Mouse (Mus musculus) MEL (cell line): ENCODE data around the gene Isoc2a. TPM values are rescaled to one million over a fixed set of nuclear protein-coding genes. Genes with fewer than 3 reads are reported as not detected.

ENCODE experiments used
- DNase-seq: peaks from one replicate; pipeline ENCODE4 v3.0.0; 2011; ENCODE audit warnings: low read depth, low spot score
- H3K27ac ChIP-seq: 2 replicates; pipeline ENCODE4 v1.5.1; 2012; ENCODE audit warnings: low read depth, mild to moderate bottlenecking, control low read depth, low read length, moderate library complexity; ENCODE audit not compliant: control insufficient read depth
- H3K27me3 ChIP-seq, 2 experiments: fragments of 150-350 bp in 1 of 2; sonication (generic) in 1 of 2; 2 replicates each; pipeline ENCODE4 v1.6.1; 2012; ENCODE audit warnings: low read length in 2 of 2, mild to moderate bottlenecking in 2 of 2, improper control_type of control experiment in 1 of 2, moderate library complexity in 1 of 2; ENCODE audit not compliant: insufficient read depth in 2 of 2, control insufficient read depth in 1 of 2
- H3K36me3 ChIP-seq, 2 experiments: 2 replicates each; pipeline ENCODE4 v1.6.1; 2012 to 2014; ENCODE audit warnings: low read length in 2 of 2, improper control_type of control experiment in 1 of 2, inconsistent platforms in 1 of 2, mild to moderate bottlenecking in 1 of 2; ENCODE audit not compliant: insufficient read depth in 2 of 2, control insufficient read depth in 1 of 2
- H3K4me1 ChIP-seq, 2 experiments: fragments of 150-350 bp in 1 of 2; sonication (generic) in 1 of 2; 2 replicates each; pipeline ENCODE4 v1.6.1; 2012; ENCODE audit warnings: low read length in 2 of 2, improper control_type of control experiment in 1 of 2, mild to moderate bottlenecking in 1 of 2; ENCODE audit not compliant: insufficient read depth in 2 of 2, control insufficient read depth in 1 of 2
- H3K4me3 ChIP-seq, 2 experiments: fragments of 150-350 bp in 1 of 2; sonication (generic) in 1 of 2; 2 replicates each; pipeline ENCODE4 v1.5.1; 2012; ENCODE audit warnings: low read depth in 2 of 2, low read length in 2 of 2, mild to moderate bottlenecking in 2 of 2, moderate library complexity in 2 of 2, control low read depth in 1 of 2, improper control_type of control experiment in 1 of 2; ENCODE audit not compliant: control insufficient read depth in 1 of 2, insufficient read depth in 1 of 2
- H3K79me2 ChIP-seq: 2 replicates; pipeline ENCODE4 v1.6.1; 2012; ENCODE audit warnings: mild to moderate bottlenecking, low read length, moderate library complexity; ENCODE audit not compliant: control insufficient read depth, poor library complexity, insufficient read depth
- H3K9ac ChIP-seq: 2 replicates; pipeline ENCODE4 v1.6.1; 2012; ENCODE audit warnings: low read depth, mild to moderate bottlenecking, control low read depth, low read length, moderate library complexity; ENCODE audit not compliant: control insufficient read depth, poor library complexity, severe bottlenecking
- H3K9me3 ChIP-seq: fragments of 150-350 bp; sonication (generic); replicated peaks from 2 replicates; pipeline ENCODE4 v1.6.1; 2012; ENCODE audit warnings: mild to moderate bottlenecking, low read length, improper control_type of control experiment, moderate library complexity; ENCODE audit not compliant: insufficient read depth
- BHLHE40 ChIP-seq: IDR thresholded peaks from 2 replicates; pipeline ENCODE4 v1.6.1; 2012; ENCODE audit warnings: low read depth, mild to moderate bottlenecking, inconsistent platforms, low read length, improper control_type of control experiment, borderline replicate concordance
- CHD2 ChIP-seq: IDR thresholded peaks from 2 replicates; pipeline ENCODE4 v1.6.1; 2011; ENCODE audit warnings: low read length, improper control_type of control experiment
- CTCF ChIP-seq, 3 experiments: IDR thresholded peaks in 2 of 3; conservative IDR thresholded peaks in 1 of 3; 2 replicates each; pipeline ENCODE4 v1.5.1; 2011 to 2012; ENCODE audit warnings: low read length in 3 of 3, low read depth in 2 of 3, mild to moderate bottlenecking in 2 of 3, improper control_type of control experiment in 1 of 3, inconsistent platforms in 1 of 3, mixed read lengths in 1 of 3, moderate library complexity in 1 of 3; ENCODE audit not compliant: control insufficient read depth in 1 of 3, insufficient read depth in 1 of 3, poor library complexity in 1 of 3, severe bottlenecking in 1 of 3
- ELF1 ChIP-seq: IDR thresholded peaks from 2 replicates; pipeline ENCODE4 v1.6.1; 2014; ENCODE audit warnings: low read depth, mild to moderate bottlenecking, inconsistent platforms, low read length, improper control_type of control experiment, moderate library complexity
- JUND ChIP-seq: IDR thresholded peaks from 2 replicates; pipeline ENCODE4 v1.6.1; 2011; ENCODE audit warnings: low read depth, mild to moderate bottlenecking, improper control_type of control experiment, low read length
- MAFK ChIP-seq: IDR thresholded peaks from 2 replicates; pipeline ENCODE4 v1.6.1; 2011; ENCODE audit warnings: low read depth, mild to moderate bottlenecking, low read length, improper control_type of control experiment, borderline replicate concordance
- MXI1 ChIP-seq: IDR thresholded peaks from 2 replicates; pipeline ENCODE4 v1.6.1; 2011; ENCODE audit warnings: mild to moderate bottlenecking, low read depth, low read length, improper control_type of control experiment
- MYB ChIP-seq: IDR thresholded peaks from 2 replicates; pipeline ENCODE4 v1.6.1; 2011; ENCODE audit warnings: mild to moderate bottlenecking, low read depth, low read length, improper control_type of control experiment
- NRF1 ChIP-seq: IDR thresholded peaks from 2 replicates; pipeline ENCODE4 v1.6.1; 2014; ENCODE audit warnings: low read depth, mild to moderate bottlenecking, inconsistent platforms, low read length, improper control_type of control experiment, moderate library complexity; ENCODE audit not compliant: poor library complexity, insufficient read depth, severe bottlenecking
- POLR2AphosphoS5 ChIP-seq: IDR thresholded peaks from 2 replicates; pipeline ENCODE4 v1.6.1; 2012; ENCODE audit warnings: low read depth, borderline replicate concordance, mild to moderate bottlenecking, inconsistent platforms, low read length, moderate library complexity, mixed read lengths
- RCOR1 ChIP-seq: IDR thresholded peaks from 2 replicates; pipeline ENCODE4 v1.6.1; 2012; ENCODE audit warnings: low read depth, mild to moderate bottlenecking, inconsistent platforms, low read length, improper control_type of control experiment
- SIN3A ChIP-seq: IDR thresholded peaks from 2 replicates; pipeline ENCODE4 v1.6.1; 2012; ENCODE audit warnings: low read length, improper control_type of control experiment, inconsistent platforms
- SMC3 ChIP-seq: IDR thresholded peaks from 2 replicates; pipeline ENCODE4 v1.6.1; 2011; ENCODE audit warnings: low read depth, low read length, improper control_type of control experiment
- UBTF ChIP-seq: IDR thresholded peaks from 2 replicates; pipeline ENCODE4 v1.6.1; 2012; ENCODE audit warnings: low read depth, mild to moderate bottlenecking, inconsistent platforms, low read length, improper control_type of control experiment, moderate library complexity, borderline replicate concordance; ENCODE audit not compliant: insufficient read depth
- USF1 ChIP-seq: IDR thresholded peaks from 2 replicates; pipeline ENCODE4 v1.6.1; 2014; ENCODE audit warnings: low read depth, mild to moderate bottlenecking, inconsistent platforms, low read length, improper control_type of control experiment, moderate library complexity
- ZC3H11A ChIP-seq: IDR thresholded peaks from 2 replicates; pipeline ENCODE4 v1.6.1; 2012; ENCODE audit warnings: low read depth, mild to moderate bottlenecking, inconsistent platforms, low read length, improper control_type of control experiment
- ZKSCAN1 ChIP-seq: IDR thresholded peaks from 2 replicates; pipeline ENCODE4 v1.6.1; 2012; ENCODE audit warnings: low read depth, mild to moderate bottlenecking, inconsistent platforms, low read length, improper control_type of control experiment, moderate library complexity
- ZMIZ1 ChIP-seq: IDR thresholded peaks from 2 replicates; pipeline ENCODE4 v1.6.1; 2012; ENCODE audit warnings: low read depth, mild to moderate bottlenecking, inconsistent platforms, low read length, improper control_type of control experiment, moderate library complexity
- polyA plus RNA-seq, 2 experiments: library from polyadenylated mRNA; stranded (reverse) in 1 of 2; unstranded in 1 of 2; fragments of >175 nt in 1 of 2; fragments of >200 nt in 1 of 2; gene quantifications; 2 replicates each; pipeline versions ENCODE4 v1.2.1 to v1.2.4; 2012; ENCODE audit warnings: low replicate concordance in 2 of 2, low read depth in 1 of 2; ENCODE audit not compliant: insufficient read length in 2 of 2, insufficient read depth in 1 of 2, missing spikeins in 1 of 2
- total RNA-seq: library from RNA; depleted of rRNA; stranded (reverse); fragments of 300-350 nt; gene quantifications from 2 replicates; pipeline ENCODE4 v1.2.3, GENCODE M21; 2012

Isoc2a gene
- total and polyA plus RNA-seq, 3 experiments: 11.1 to 20.6 TPM; not detected in 1

DNA sequence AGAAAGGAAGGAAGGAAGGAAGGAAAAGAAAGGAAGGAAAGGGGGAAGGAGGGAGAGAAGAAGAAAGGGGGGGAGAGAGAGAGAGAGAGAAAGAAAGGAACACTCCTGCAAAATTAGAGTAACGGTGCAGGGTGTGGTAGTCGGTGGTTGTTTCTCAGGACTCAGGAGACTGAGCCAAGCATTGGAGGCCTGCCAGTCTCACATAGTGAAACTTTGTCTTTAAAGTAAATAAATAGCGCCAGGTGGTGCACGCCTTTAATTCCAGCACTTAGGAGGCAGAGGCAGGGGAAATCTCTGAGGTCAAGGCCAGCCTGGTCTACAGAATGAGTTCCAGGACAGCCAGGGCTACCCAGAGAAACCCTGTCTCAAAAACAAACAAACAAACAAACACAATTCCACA is 9.7 kb downstream of the Isoc2a start:
- TF ChIP-seq CTCF (IDR thresholded peaks at IDR 0.05 in 2 of 3, conservative IDR thresholded peaks at IDR 0.05 in 1 of 3; ENCODE audit: control insufficient read depth in 1 of 3, insufficient read depth in 1 of 3, low read depth in 2 of 3, low read length in 3 of 3, poor library complexity in 1 of 3, severe bottlenecking in 1 of 3): no peak
- no peak for TF ChIP-seq BHLHE40
- Histone ChIP-seq H3K9me3 (no peaks in the 10 kb centered on the region), H3K79me2 (no peaks in the 10 kb centered on the region), H3K36me3 (no peaks in the 10 kb centered on the region), H3K4me1 (no peaks in the 10 kb centered on the region), H3K27me3 (no peaks in the 10 kb centered on the region), H3K9ac (no peak overlapping the region), H3K4me3 (no peak overlapping the region), H3K27ac (no peak overlapping the region)
- DNase-seq: no peak

- Histone ChIP-seq H3K4me3 (no peak overlapping the region), H3K4me1 (no peaks in the 10 kb centered on the region), H3K36me3 (no peaks in the 10 kb centered on the region), H3K79me2 (no peaks in the 10 kb centered on the region), H3K9ac (no peak overlapping the region), H3K9me3 (no peaks in the 10 kb centered on the region), H3K27ac (no peak overlapping the region), H3K27me3 (no peaks in the 10 kb centered on the region)
- TF ChIP-seq MYB (no peak), ELF1 (no peak), MXI1 (no peak), CHD2 (no peak), NRF1 (no peak), POLR2AphosphoS5 (no peak), USF1 (no peak), ZMIZ1 (no peak), ZKSCAN1 (no peak), SMC3 (no peak), ZC3H11A (no peak)
- no peak for DNase-seq
These were observed 18.2 kb downstream of the Isoc2a start for GRCm38 (mm10) chr7:4895186-4895585.

DNA sequence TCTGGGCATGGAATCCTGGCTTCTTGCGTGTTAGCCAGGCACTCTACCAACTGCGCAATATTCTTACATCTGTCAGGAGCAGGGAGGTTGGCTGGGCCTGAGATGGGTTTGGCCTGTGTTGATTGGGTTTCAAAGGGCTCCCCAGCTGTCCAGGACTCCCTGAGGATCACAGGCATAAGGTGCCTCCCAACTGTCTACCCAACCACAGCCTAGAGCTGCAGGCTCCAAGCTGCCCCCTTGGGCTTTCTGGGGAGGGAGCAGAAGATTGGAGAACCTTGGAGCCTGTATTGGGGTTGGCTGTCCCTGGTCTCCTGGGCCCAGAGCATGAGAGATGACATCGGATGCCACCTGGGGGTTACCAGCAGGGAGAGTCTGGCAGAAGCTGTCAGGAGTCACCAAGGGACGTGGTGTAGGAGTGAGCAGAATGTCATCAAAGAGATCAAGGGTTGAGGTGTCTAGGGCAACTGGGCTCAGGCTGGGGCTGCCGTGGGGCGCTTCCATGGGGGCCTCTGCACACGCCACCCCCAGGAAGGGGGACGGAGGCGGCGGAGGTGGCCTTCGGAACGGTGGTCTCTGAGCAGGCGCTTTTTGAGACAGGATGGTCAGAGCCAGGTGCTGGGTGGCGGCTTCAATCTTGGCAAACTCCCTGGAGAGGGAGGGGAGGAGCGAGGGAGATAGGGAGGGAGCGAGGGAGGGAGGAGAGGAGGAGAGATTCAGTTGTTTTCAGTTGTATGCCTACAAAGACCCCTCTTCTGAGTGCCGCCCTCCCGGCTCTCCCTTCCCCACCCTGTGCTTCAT is 22.1 kb downstream of the Isoc2a start:
- TF ChIP-seq UBTF (no peak), MAFK (no peak), SIN3A (no peak), RCOR1 (no peak), JUND (no peak)
- TF ChIP-seq, all 39 proteins: peak for 0
- no peaks in the 10 kb centered on the region for H3K27me3 ChIP-seq
- no peak for DNase-seq
- no peak overlapping the region for H3K27ac ChIP-seq
- H3K4me1 ChIP-seq: no peaks in the 10 kb centered on the region
- H3K4me3 ChIP-seq: no peak overlapping the region
- H3K79me2 ChIP-seq: no peaks in the 10 kb centered on the region
- no peaks in the 10 kb centered on the region for H3K36me3 ChIP-seq
- no peaks in the 10 kb centered on the region for H3K9me3 ChIP-seq
- no peak overlapping the region for H3K9ac ChIP-seq
